Mouse (Mus musculus) lung, adult 2 months (tissue): ENCODE results near the gene Gpc6.

Experiments
- CTCF ChIP-seq: fragments of 200-500 bp; IDR thresholded peaks from 2 replicates; pipeline ENCODE4 v1.5.1; 2011; ENCODE audit warnings: mild to moderate bottlenecking, low read length, control low read depth; ENCODE audit not compliant: insufficient read depth
- POLR2A ChIP-seq: fragments of 200-500 bp; IDR thresholded peaks from 2 replicates; pipeline ENCODE4 v1.6.1; 2011; ENCODE audit warnings: low read depth, mild to moderate bottlenecking, control low read depth, low read length, borderline replicate concordance; ENCODE audit errors: extremely low read depth

DNA sequence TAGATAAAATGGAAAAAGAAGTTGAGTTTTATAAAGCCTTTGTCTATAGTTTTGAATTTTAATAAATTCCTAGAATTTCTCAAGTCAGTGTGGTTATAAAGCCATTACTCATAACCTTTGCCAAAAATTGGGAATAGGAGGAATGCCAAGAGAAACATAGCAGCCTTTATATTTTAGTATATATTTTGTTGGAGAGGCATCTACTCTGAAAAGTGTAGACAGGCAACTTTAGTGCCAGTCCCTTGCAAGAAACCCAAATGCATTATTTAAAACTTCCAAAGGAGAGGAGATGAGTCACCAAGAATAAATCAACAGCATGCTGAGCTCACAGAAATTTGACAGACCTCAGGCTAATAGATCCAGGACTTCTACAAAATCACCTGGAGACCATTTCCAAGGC lies 301.8 kb downstream of the Gpc6 start:
- TF ChIP-seq CTCF, result no peak
- no peak for TF ChIP-seq POLR2A
